Mouse (Mus musculus) lung, postnatal 0 days (tissue): ENCODE results near the gene Acin1.

Source experiments
- CTCF ChIP-seq: IDR thresholded peaks from 2 replicates; pipeline ENCODE4 v1.5.1; 2016; ENCODE audit warnings: antibody characterized with exemption, mild to moderate bottlenecking
- EP300 ChIP-seq: IDR thresholded peaks from 2 replicates; pipeline ENCODE4 v1.6.1; 2016; ENCODE audit warnings: antibody characterized with exemption, mild to moderate bottlenecking, control low read depth

DNA sequence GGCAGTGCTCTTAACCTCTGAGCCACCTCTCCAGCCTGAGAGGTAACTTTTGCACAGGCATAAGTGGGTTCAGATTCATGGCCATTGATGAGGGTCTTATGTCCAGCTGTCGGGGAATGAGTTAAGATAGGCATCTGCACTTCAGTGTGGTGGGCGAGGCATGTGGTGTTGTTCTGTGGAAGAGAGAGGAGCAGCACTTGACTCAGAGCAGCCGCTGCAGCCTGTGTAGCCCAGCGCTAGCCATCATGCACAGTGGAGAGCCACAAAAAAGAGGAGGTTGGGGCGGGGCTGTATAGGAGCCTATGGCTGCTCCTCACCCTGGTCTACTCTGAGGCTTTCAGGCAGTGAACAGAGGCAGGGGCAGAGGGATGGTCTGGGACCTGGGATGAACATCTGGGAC, 58.6 kb downstream of the Acin1 start:
- no peak for TF ChIP-seq CTCF
- TF ChIP-seq EP300, result no peak
